Mouse (Mus musculus): ENCODE results near the gene Lag3.
A peak's percentile ranks its signal among the peaks of the same experiment; 100 is the strongest.

The Lag3 gene

DNA sequence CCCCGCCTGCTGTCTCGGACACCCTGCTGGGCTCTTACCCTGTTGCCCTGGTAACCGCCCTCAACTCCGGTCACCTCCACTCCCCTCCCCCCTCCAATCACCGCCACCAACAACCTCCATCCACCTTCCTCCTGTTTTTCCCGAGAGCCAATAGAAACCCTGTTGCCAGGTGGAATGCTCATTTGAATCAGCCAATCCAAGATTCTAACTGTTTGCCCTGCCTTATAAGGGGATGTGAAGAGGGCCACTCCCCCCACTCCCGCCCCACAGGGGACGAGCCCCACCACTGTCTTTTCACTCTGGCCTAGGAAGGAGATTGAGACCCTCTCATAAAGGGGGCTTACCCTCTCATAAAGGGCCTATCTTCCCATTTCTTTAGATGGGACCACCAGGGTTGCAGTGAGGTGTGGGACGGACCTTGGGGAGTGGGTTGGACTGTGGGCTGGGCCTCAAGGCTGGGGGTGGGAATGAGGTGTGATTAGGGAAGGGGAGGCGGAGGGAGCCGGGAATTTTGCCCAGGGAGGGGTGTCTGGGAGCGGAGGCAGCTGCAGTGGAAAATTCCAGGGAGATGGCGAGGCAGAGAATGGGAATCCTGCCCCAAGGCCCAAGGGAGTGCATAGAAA, 8.3 kb upstream of the Lag3 start, which contains the start of gene Ptms:
Gene Ptms, minus strand, starts transcription at position 409 of the 623 bp plus-strand sequence.
- DNase-seq: peak; percentile 64

DNA sequence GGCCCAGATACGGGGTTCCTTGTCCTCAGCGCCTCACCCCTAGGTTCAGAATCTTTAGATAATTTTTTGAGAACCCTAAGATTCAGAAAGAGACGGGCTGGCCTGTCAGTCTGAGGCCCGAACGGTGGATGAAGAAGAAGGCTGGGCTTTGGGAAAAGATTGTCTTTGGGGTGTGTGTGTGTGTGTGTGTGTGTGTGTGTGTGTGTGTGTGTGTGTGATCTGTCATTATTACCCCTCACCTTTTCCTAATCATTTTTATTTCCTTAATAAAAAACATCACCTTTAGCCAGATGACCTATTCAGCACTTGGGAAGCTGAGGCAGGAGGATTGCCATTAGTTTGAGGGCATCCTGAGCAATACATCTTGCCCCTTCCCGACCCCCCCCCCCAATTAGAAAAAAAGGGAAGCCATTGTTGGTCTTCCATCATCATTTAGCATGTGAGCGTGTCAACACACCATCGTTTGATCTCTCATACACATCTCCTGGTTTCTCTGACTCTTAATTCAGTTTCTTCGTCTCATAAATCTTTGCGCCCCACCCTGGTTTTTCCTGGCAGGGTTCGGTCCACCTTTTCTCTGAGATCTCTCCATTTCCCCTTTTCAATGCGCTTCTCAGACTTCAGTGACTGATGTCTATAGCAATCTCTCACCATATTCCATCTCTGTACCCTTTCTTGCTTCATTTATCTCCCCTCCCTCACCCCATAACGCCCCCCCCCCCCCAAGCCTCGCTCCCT, 7.6 kb upstream of the Lag3 start:
- DNase-seq: no peak

DNA sequence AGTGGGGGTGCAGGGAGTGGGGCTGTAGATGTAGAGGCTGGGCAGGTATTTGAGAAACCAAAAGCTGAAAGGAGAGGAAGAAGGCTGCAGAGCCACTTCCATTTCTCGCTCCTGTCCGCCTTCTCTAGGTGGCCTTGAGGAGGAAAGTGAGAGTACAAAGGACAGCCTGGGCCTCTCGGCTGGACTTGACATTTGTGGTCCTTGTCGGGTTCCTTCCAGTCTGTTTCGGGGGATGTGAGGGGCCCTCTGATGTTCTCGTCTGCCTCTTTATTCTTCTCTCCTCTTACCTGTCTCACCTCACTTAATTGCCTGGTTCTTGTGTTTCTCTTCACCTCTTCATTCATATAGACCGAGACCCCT, 6.8 kb upstream of the Lag3 start:
- no peak for DNase-seq

DNA sequence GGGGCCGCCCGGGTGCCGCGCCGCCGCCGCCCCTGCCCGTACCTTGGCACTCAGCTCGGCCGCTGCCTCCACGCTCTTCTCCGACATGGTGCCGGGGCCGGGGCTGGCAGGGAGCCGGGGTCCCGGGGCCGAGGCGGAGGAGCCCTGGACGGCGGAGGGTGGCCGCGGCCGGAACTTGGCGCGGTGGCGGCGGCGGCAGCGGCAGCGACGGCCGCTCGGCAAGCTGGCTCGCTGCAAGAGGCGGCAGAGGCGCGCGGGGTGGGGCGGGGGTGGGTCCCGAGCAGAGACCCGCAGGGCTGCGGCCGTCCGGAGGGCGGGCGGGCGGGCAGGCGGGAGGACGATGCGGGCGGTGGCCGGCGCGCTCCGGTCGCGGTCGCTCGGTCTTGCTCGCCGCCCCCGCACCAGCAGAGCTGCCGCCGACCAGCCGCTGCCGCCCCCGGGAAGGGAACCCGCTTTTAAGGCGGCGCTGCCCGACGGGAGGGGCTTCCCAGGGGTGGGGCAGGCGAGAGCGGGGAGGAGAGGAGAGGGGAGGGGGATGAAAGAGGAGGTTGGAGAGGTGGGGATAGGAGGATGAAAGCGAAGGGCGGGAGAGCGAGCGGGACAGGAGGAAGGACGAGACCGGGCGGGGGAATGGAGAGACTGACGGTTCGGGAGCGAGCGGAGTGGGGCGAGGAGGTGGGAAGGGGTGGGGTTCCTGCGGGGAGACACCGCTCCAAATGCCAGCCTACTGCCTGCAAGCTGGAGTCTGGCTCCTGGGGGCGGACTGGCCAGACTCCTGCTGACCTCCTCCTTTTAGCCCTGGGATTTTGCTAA, 6.2 kb upstream of the Lag3 start:
- DNase-seq: peak; percentile 84

DNA sequence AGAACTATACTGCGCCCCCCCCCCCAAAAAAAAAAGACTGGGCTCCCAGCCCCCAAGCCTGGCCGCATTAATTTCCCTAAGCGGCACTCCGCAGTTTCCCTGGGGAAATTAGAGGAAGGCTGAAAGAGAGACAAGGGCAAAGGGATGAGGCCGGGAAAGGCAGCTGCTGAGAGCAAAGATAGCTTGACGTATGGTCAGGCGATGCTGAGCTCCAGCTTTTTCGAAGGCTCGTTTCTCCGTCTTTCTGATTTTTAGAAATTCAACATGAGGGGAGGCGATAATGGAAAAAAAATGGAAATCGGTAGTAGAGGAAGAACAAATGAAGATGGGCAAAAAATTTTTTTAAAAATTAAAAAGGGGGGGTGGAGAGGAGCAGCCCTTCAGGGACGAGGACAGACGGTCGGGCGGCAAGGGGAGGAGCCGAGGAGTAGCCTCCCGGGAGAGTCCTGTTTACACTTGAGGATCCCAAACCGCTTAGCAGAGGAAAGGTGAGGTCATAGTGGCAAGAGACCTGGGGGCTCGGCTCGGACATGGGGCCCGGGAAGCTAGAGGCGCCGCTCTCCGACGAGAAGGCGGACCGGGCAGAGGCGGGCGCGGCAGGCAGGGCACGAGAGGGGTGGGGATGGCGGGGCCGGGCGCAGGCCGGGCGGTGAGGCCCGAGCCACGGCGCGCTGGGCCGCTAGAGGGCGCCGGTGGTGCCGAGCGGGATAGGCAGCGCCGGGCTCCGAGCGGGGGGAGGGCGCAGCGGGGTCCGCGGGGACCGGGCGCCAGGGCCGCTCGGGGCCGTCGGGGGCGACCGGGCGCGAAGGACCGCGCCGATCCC, 5.4 kb upstream of the Lag3 start:
- peak; percentile 95 for DNase-seq

DNA sequence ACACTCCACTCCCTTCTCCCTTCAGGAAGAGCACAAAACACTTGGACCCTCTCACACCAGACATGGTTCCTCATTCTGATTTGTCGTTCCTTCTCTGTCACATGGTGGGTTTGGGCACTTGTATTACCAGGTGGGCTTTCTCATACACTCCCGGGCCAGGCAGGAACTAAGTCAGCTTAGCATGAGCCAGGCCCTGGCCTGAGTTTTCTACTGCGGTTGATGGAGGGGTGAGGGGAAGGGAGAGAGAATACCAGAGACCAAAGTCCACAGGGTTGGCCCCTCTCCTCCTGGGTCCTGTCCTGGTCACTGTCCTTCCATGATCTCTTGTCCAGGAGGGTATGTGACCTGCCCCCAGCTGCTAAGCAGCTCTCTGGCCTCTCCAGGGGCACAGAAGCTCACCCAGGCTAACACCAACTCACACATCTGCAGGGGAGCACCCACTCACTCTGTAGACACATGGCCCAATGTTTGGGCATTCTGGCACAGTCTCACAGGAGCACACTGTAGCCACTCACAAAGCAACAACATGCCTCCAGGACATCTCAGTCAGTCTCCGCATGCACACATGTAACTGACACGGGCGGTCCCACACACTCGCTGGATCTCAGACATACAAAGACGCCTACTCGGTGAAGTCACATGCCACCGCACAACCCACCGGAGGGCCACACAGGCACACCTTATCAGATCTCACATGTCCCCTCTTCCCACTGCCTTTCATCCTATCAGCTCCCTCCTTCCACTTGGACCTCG, 4.6 kb upstream of the Lag3 start:
- DNase-seq: peak; percentile 41

DNA sequence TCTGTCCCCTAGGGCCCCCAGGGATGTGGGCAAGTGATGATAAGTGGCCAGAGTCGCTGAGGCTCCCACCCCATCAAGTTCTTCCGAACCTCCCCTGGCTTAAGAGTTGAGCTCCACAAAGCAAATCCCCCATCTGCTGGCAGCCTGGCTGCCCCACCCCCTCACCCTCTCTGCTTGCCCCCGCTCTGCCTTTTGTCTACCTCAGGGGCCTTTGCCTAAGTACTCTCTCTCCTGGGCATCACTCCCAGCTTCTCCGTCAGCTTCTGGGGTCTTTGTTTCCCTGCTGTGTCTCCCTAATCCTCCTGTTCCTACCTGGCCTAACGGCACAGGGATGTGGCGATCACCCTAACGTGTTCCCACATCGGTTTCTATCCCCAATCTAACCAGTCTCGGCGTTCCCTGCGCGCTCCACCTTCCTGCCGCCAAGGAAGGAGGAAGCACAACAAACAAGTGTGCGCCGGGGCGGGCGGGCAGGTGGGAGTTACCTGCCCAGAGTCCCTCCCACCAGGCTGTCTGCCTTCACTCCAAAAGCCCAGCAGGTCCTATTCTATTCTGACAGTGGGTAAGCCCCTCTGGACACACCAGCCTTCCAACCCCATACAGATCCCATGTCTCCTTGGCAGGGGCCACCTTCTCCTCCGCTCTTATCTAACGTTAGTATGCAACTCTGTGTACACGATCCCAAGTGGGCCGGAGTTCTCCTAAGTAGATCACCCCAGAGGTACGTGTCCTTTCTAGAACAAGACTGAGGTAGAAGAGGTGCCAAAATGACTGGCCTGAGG, 3.8 kb upstream of the Lag3 start:
- no peak for DNase-seq

DNA sequence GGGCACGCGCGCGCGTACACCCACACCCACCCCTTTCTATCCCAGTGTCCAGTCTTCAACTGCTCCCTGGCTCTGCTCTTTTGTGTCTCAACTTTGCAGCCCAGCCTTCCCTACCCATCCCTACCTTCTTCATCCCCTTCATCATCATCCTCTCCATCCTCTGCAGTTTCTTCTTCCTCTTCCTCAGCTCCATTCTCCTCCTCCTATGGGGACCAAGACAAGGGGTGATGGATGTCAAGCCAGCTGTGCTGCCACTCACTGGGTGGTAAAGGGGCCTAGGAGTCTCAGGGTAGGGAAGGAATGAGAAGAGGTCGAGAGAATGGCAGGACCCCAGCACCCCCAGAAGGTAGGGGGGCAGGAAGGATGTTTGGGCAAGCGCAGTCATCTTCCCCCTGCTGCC, 3.0 kb upstream of the Lag3 start:
- no peak for DNase-seq

DNA sequence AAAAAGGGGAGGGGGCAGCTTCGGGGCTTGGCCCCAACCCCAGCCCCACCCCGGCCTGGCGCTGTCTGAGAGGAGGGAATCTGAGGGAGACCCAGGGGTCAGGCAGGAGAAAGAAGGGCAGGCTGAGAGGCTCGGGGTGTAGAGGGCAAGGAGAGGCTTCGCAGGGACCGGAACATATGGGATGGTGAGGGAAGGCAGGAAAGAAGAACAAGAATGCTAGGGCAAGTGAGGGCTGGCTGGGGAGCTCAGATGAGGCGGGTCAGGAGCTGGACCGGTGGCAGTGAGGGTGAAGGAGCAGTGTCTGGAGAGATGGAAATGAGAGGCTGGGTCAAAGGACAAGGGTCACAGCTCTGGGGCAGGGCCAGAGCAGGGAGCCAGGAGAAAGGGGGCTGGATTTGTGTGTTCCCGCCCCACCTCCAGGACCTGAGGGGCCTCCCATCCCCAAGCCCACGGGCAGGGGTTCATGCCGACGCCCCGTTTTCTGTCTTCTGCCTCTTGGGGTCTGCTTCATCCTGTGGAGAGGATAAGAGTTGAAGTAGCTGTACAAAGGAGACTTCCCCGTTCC, 2.3 kb upstream of the Lag3 start:
- no peak for DNase-seq

DNA sequence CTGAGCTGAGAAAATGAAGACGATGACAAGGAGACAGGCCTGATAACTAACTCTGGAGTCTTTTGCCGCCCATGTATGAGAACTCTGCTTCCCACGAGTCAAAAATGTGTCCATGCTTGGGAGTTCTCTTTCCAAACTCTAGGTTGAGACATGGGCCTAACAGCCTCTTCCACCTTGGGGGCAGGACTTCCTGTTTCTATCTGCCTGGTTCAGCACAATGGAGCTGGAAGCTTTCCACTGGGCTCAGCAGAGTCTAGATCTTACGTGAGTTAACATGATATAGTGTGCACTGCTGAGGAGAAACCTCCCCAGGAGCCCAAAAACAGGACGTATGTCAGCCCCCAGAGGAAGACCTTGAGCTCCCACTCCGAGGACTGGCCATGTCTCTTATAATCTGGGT, 1.7 kb upstream of the Lag3 start:
- DNase-seq: no peak

DNA sequence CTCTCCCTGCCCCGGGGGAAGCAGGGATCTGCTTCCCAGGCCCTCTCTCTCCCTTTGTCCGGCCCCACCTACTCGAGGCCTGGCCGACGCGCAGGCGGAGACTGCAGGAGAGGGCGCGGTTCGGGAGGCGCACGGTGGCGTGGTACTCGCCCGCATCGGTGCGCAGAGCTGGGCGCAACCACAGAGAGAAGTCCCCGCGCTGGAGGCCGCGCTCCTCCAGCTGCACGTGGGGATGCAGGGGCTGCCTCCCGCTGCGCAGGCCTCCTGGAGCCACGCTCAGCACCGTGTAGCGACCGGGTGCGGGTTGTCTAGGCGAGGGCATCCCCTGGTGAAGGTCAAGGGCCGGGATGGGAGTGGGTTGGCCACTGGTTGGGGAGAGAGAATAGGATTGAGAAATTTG, 1.5 kb downstream of the Lag3 start:
- no peak for DNase-seq

DNA sequence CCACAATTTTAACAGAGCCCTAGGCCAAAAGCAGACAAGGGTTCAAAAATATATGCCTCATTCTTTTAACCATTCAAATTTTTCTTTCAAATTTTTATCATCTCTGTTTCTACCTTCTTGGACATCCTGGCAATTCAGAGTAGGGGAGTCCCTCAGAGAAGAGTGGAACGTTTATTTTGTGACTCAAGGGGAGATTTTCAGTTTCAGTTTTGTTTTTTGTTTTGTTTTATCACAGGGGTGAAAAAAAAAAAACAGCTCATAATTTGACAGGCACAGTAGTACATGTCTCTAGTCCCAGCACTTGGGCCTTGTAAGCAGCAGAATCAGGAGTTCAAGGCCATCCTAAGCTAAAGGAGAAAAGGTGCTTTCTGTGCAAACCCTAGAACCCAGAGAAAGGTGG, 3.7 kb downstream of the Lag3 start:
- DNase-seq: no peak

DNA sequence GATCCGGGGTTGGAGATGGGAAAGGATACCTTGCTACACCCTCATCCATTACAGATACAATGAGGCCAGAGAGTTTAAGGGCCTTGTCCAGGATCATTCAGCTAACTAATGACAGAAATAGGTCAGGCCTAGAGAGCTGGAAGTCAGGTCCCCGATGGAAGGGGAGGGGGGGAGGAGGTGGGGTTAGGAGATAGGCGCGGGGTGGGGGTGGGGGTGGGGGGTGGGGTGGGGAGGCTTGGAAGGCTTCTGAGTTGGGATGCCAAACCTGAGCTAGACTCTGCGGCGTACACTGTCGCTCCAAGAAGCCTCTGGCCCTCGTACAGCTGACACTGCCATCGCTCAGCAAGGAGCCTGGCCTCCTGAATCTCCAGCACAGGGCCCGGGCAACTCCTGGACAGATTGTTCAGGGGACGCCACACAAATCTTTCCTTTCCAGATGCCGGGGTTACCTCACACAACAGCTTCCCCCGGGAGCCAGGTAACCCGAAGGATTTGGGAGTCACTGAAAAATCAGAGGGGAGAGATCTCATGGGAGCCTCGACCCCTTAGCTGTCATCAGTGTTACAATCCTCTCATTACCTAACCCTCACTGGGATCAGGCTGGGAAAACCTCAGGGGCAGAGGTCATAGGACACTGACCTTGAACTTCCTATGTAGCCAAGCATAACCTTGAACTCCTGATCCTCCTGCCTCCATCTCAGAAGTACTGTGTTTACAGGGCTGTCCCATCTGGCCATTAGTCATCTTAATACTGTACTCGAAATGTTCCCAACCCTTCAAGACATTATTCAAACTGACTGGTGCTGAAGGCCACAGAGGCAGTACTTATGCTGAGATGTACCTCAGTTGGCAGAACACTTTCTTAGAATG, 6.3 kb downstream of the Lag3 start:
- DNase-seq: no peak

DNA sequence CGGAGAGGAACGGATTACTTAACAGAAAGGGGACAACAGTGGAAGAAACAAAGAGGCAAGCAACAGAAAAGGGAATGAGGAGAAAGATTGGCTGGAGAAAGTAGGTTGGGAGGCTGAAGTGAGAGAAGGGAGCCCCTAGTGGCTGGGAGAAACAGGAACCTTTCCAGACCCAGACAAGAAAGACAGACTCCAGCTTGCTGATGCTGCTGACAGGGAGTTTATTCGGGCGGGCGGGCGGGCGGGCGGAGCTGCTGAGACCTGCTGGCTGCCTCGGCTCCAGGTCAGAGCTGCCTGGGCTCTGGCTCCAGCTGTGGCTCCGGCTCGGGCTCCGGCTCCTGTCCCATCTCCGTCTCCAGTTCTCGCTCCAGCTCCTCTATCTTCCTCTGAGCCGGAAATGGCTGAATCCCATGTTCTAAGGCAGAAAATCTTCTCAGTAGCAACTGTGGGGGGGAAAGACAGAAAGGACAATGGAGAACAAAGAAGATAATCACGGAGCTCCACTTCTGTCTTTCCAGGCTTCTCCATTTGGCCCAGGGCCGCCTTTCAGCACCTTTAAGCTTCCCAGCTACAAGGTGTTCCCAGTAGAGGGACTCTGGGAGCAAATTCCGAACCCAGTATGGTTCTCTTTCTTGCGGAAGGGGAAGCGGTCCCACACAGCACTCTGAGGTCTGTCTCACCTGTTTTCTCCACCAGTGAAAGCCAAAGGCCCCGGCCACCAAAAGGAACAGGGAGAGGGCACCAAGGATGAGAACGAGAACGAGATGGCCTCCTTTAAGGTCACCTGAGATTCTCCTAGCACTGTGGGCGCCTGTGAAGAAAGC, 7.1 kb downstream of the Lag3 start:
- peak; percentile 73 for DNase-seq

DNA sequence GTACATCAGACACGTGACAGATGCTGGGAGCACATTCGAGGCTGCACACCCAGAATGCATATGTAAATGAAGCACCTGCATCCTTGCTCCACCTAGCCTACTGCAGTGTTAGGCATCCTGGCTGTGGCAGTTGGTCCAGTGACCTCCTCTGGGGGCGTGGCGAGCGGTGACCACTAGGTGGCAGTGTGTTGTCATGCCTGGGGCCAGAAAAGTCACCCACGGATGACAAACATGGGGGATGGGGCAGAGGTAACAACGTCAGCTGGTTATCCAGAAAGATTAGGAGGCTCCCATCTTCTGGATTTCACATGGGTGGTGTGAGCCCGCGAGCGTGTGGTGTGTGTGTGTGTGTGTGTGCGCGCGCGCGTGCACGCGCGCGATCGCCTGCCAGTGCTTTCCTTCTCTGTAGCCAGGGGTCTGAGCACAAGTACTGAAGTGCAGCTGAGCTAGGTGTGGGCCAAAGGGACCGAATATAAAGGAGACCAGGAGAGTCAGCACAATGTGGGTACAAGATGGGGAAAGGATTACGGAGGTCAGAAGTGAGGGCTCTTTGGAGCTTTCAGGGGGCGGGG, 7.8 kb downstream of the Lag3 start:
- peak; percentile 99 for DNase-seq

DNA sequence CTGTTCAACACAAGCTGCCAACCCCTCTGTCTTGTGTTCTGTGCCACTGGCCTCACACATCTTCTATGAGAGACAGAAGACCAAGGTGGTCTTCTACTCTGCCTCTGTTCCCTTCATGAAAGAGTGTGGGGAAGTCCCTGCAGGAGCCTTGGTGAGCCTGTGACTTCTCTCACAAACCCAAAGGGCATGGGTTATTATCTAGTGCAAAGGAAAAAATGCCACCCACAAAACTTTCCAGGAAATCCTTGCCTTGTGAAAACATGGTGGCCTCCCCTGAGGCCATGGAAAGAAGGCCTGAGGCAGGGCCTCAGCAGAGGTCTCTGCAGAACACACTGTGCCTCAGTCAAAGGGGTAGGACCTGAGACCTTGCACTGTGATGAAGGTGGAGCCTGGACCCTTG, 9.7 kb downstream of the Lag3 start:
- DNase-seq: peak; percentile 45

DNA sequence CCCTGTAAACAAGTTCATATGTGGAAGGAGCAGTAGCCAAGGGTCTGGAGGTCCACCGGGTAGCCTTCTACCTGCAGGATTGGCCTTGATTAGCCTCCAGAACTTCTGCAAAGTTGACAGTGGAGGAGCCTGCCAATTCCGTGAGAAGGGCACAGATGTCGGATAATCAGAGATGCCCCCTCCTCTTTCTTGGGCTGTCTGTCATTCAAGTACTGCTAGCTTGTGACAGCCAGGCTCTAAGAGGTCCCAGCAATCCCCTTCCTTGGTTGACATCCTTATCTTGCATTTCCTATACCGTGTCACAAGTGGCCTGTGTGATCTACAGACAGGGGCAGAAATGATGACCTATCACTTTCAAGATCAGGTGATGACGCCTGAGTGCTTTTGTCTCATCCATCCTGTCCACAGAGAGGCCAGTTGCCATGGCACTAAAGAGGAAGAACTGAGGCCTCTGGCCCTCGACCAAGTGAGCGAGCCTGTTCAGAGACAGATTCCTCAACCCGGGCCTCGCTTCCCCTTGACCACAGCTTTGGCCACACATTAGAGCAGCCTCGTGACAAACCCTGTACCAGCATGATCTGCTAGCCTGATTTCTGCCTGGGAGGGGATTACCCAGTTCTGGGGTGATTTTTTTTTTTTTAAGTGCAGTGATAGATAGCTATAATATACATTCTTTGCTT, 10.6 kb downstream of the Lag3 start:
- DNase-seq: peak; percentile 71
